Mouse (Mus musculus): Measurements from ENCODE around the gene Anapc7. TPM values are rescaled to one million over a fixed set of nuclear protein-coding genes. Genes with fewer than 3 reads are reported as not detected.
"Not testable (repeated sequence)": the region's sequence is repeated elsewhere in the genome, so short reads cannot be mapped to it uniquely, and the experiment has no call there.

Gene Anapc7
- polyA plus RNA-seq, 1 experiment from 2014 or later: 52.0 TPM

- Histone ChIP-seq H3K9me3 (no peaks in the 10 kb centered on the region), H3K4me1 (replicated peaks) (no peaks in the 10 kb centered on the region), H3K27ac (no peak overlapping the region), H3K36me3 (peaks cover 100% of the 10 kb centered on the region), H3K27me3 (ENCODE audit: insufficient read depth, poor library complexity, severe bottlenecking) (no peaks in the 10 kb centered on the region), H3K4me3 (no peak overlapping the region)
- WGBS: 89% methylated on average over 11 of the region's 11 CpGs
- no peak for DNase-seq (ENCODE audit: low spot score)
These were observed 39.2 kb downstream of the Anapc7 start for GRCm38 (mm10) chr5:122460656-122461055.

- Histone ChIP-seq H3K4me1 (replicated peaks) (no peaks in the 10 kb centered on the region), H3K36me3 (peaks cover 100% of the 10 kb centered on the region), H3K27me3 (ENCODE audit: insufficient read depth, poor library complexity, severe bottlenecking) (no peaks in the 10 kb centered on the region), H3K4me3 (no peak overlapping the region), H3K27ac (no peak overlapping the region), H3K9me3 (no peaks in the 10 kb centered on the region)
- whole genome bisulfite sequencing: 97% methylated on average over 9 of the region's 9 CpGs
- no peak for DNase-seq (ENCODE audit: low spot score)
These were observed 39.9 kb downstream of the Anapc7 start for GRCm38 (mm10) chr5:122461431-122461830.

GRCm38 (mm10) chr5:122471658-122472057, 50.2 kb downstream of the Anapc7 start:
- no peak for DNase-seq (ENCODE audit: low spot score)
- Histone ChIP-seq H3K27me3 (ENCODE audit: insufficient read depth, poor library complexity, severe bottlenecking) (no peaks in the 10 kb centered on the region), H3K27ac (no peak overlapping the region), H3K9me3 (no peaks in the 10 kb centered on the region), H3K4me1 (replicated peaks) (no peaks in the 10 kb centered on the region), H3K4me3 (no peak overlapping the region), H3K36me3 (peaks cover 100% of the 10 kb centered on the region)
- WGBS: 91% methylated on average over 5 of the region's 5 CpGs

- no peaks in the 10 kb centered on the region for H3K4me1 ChIP-seq (replicated peaks)
- no peak overlapping the region for H3K4me3 ChIP-seq
- WGBS: 83% methylated on average over 4 of the region's 4 CpGs
- peaks cover 100% of the 10 kb centered on the region for H3K36me3 ChIP-seq
- no peaks in the 10 kb centered on the region for H3K27me3 ChIP-seq (ENCODE audit: insufficient read depth, poor library complexity, severe bottlenecking)
- no peaks in the 10 kb centered on the region for H3K9me3 ChIP-seq
- DNase-seq (ENCODE audit: low spot score): no peak
- H3K27ac ChIP-seq: no peak overlapping the region
These were observed 53.3 kb downstream of the Anapc7 start for GRCm38 (mm10) chr5:122474643-122475363.

- H3K4me3 ChIP-seq: no peak overlapping the region
- H3K27me3 ChIP-seq (ENCODE audit: insufficient read depth, poor library complexity, severe bottlenecking): no peaks in the 10 kb centered on the region
- no peak for DNase-seq (ENCODE audit: low spot score)
- H3K4me1 ChIP-seq (replicated peaks): no peaks in the 10 kb centered on the region
- 82% methylated on average over 3 of the region's 3 CpGs for WGBS
- H3K36me3 ChIP-seq: peaks cover 100% of the 10 kb centered on the region
- H3K9me3 ChIP-seq: no peaks in the 10 kb centered on the region
- H3K27ac ChIP-seq: no peak overlapping the region
These were observed 54.6 kb downstream of the Anapc7 start for GRCm38 (mm10) chr5:122476078-122476477.

- H3K36me3 ChIP-seq: peaks cover 100% of the 10 kb centered on the region
- WGBS: 95% methylated on average over 3 of the region's 3 CpGs
- DNase-seq (ENCODE audit: low spot score): no peak
- no peak overlapping the region for H3K4me3 ChIP-seq
- H3K27me3 ChIP-seq (ENCODE audit: insufficient read depth, poor library complexity, severe bottlenecking): no peaks in the 10 kb centered on the region
- no peak overlapping the region for H3K27ac ChIP-seq
- H3K4me1 ChIP-seq (replicated peaks): no peaks in the 10 kb centered on the region
- no peaks in the 10 kb centered on the region for H3K9me3 ChIP-seq
These were observed 56.0 kb downstream of the Anapc7 start for GRCm38 (mm10) chr5:122477492-122477891.

- H3K9me3 ChIP-seq: no peaks in the 10 kb centered on the region
- no peak for DNase-seq (ENCODE audit: low spot score)
- no peaks in the 10 kb centered on the region for H3K4me1 ChIP-seq (replicated peaks)
- H3K36me3 ChIP-seq: peaks cover 100% of the 10 kb centered on the region
- H3K27me3 ChIP-seq (ENCODE audit: insufficient read depth, poor library complexity, severe bottlenecking): no peaks in the 10 kb centered on the region
- H3K27ac ChIP-seq: no peak overlapping the region
- H3K4me3 ChIP-seq: no peak overlapping the region
- WGBS: 58% methylated on average over 2 of the region's 2 CpGs
These were observed 57.6 kb downstream of the Anapc7 start for GRCm38 (mm10) chr5:122479131-122479530.

- Histone ChIP-seq H3K4me3 (no peak overlapping the region), H3K27ac (no peak overlapping the region), H3K4me1 (replicated peaks) (no peaks in the 10 kb centered on the region), H3K36me3 (peaks cover 100% of the 10 kb centered on the region), H3K9me3 (no peaks in the 10 kb centered on the region), H3K27me3 (ENCODE audit: insufficient read depth, poor library complexity, severe bottlenecking) (no peaks in the 10 kb centered on the region)
- no peak for DNase-seq (ENCODE audit: low spot score)
- WGBS: 91% methylated on average over 5 of the region's 5 CpGs
These were observed 60.4 kb downstream of the Anapc7 start for GRCm38 (mm10) chr5:122481844-122482243.

- no peak for DNase-seq (ENCODE audit: low spot score)
- Histone ChIP-seq H3K9me3 (no peaks in the 10 kb centered on the region), H3K27ac (no peak overlapping the region), H3K4me3 (no peak overlapping the region), H3K36me3 (peaks cover 100% of the 10 kb centered on the region), H3K4me1 (replicated peaks) (no peaks in the 10 kb centered on the region), H3K27me3 (ENCODE audit: insufficient read depth, poor library complexity, severe bottlenecking) (no peaks in the 10 kb centered on the region)
- WGBS: 91% methylated on average over 6 of the region's 6 CpGs
These were observed 61.4 kb downstream of the Anapc7 start for GRCm38 (mm10) chr5:122482733-122483391.

- 79% methylated on average over 5 of the region's 5 CpGs for WGBS
- H3K4me3 ChIP-seq; H3K9me3 ChIP-seq; H3K4me1 ChIP-seq (replicated peaks); H3K27me3 ChIP-seq (ENCODE audit: insufficient read depth, poor library complexity, severe bottlenecking); H3K27ac ChIP-seq; DNase-seq (ENCODE audit: low spot score): not testable (repeated sequence)
- peaks cover 100% of the 10 kb centered on the region for H3K36me3 ChIP-seq
These were observed 64.8 kb downstream of the Anapc7 start for GRCm38 (mm10) chr5:122486243-122486642.

GRCm38 (mm10) chr5:122487825-122488224, 66.3 kb downstream of the Anapc7 start:
- Histone ChIP-seq H3K27ac (no peak overlapping the region), H3K4me1 (replicated peaks) (no peaks in the 10 kb centered on the region), H3K27me3 (ENCODE audit: insufficient read depth, poor library complexity, severe bottlenecking) (no peaks in the 10 kb centered on the region), H3K4me3 (no peak overlapping the region), H3K36me3 (peaks cover 100% of the 10 kb centered on the region), H3K9me3 (no peaks in the 10 kb centered on the region)
- no peak for DNase-seq (ENCODE audit: low spot score)
- 94% methylated on average over 6 of the region's 6 CpGs for WGBS

- H3K36me3 ChIP-seq: peaks cover 100% of the 10 kb centered on the region
- 95% methylated on average over 2 of the region's 2 CpGs for WGBS
These were observed 68.7 kb downstream of the Anapc7 start for GRCm38 (mm10) chr5:122490148-122490547.

GRCm38 (mm10) chr5:122491385-122491784, 69.9 kb downstream of the Anapc7 start:
- H3K36me3 ChIP-seq: peaks cover 100% of the 10 kb centered on the region
- H3K9me3 ChIP-seq: no peaks in the 10 kb centered on the region
- no peaks in the 10 kb centered on the region for H3K4me1 ChIP-seq (replicated peaks)
- no peak overlapping the region for H3K27ac ChIP-seq
- H3K4me3 ChIP-seq: no peak overlapping the region
- H3K27me3 ChIP-seq (ENCODE audit: insufficient read depth, poor library complexity, severe bottlenecking): no peaks in the 10 kb centered on the region
- 90% methylated on average over 10 of the region's 10 CpGs for WGBS
- DNase-seq (ENCODE audit: low spot score): no peak

More at GRCm38 (mm10) chr5:122490148-122490547, 68.7 kb downstream of the Anapc7 start:
- Histone ChIP-seq H3K4me3 (no peak overlapping the region), H3K4me1 (replicated peaks) (no peaks in the 10 kb centered on the region), H3K27me3 (ENCODE audit: insufficient read depth, poor library complexity, severe bottlenecking) (no peaks in the 10 kb centered on the region), H3K27ac (no peak overlapping the region), H3K9me3 (no peaks in the 10 kb centered on the region)
- no peak for DNase-seq (ENCODE audit: low spot score)

All from hindbrain, embryonic 10.5 days (tissue).